Mouse (Mus musculus) megakaryocyte, embryonic 14.5 days (primary cell): ENCODE measurements around the gene Hsd3b7. TPM values are rescaled to one million over a fixed set of nuclear protein-coding genes. Genes with fewer than 3 reads are reported as not detected.

ENCODE experiments used
- H3K27me3 ChIP-seq: replicated peaks from 2 replicates; pipeline ENCODE3; 2012; ENCODE audit warnings: inconsistent platforms
- H3K36me3 ChIP-seq: replicated peaks from 2 replicates; pipeline ENCODE3; 2012; ENCODE audit warnings: low read length, inconsistent platforms, mixed read lengths
- H3K4me1 ChIP-seq: 2 replicates; pipeline ENCODE4 v1.6.1; 2012; ENCODE audit warnings: inconsistent platforms
- H3K4me3 ChIP-seq: replicated peaks from 2 replicates; pipeline ENCODE3; 2012; ENCODE audit warnings: moderate library complexity, mild to moderate bottlenecking, inconsistent platforms
- H3K9me3 ChIP-seq: 2 replicates; pipeline ENCODE4 v1.6.1; 2012; ENCODE audit warnings: inconsistent platforms
- FLI1 ChIP-seq: IDR thresholded peaks from 2 replicates; pipeline ENCODE4 v1.6.1; 2012; ENCODE audit warnings: low read length, inconsistent platforms, mixed read lengths
- GATA1 ChIP-seq: IDR thresholded peaks from 3 replicates; pipeline ENCODE4 v1.6.1; 2012; ENCODE audit warnings: mixed read lengths, low read length, inconsistent platforms, borderline replicate concordance
- polyA plus RNA-seq: library from polyadenylated mRNA; stranded (reverse); fragments of >175 nt; gene quantifications from 2 replicates; pipeline ENCODE4 v1.2.3, GENCODE M21; 2012; ENCODE audit warnings: low replicate concordance; ENCODE audit not compliant: insufficient read depth

Gene Hsd3b7
- polyA plus RNA-seq, 1 experiment: 53.3 TPM

GRCm38 (mm10) chr7:127799211-127799610, 1.2 kb upstream of the Hsd3b7 start:
- no peak for TF ChIP-seq FLI1
- TF ChIP-seq GATA1: no peak
- no peaks in the 10 kb centered on the region for H3K27me3 ChIP-seq
- H3K36me3 ChIP-seq: peaks cover 93% of the 10 kb centered on the region
- no peaks in the 10 kb centered on the region for H3K9me3 ChIP-seq
- peaks cover 42% of the 10 kb centered on the region for H3K4me1 ChIP-seq
- H3K4me3 ChIP-seq: no peak overlapping the region

- Histone ChIP-seq H3K4me1 (peaks cover 48% of the 10 kb centered on the region), H3K9me3 (no peaks in the 10 kb centered on the region), H3K36me3 (peaks cover 92% of the 10 kb centered on the region), H3K4me3 (no peak overlapping the region), H3K27me3 (no peaks in the 10 kb centered on the region)
- TF ChIP-seq GATA1: no peak
- no peak for TF ChIP-seq FLI1
Observed at GRCm38 (mm10) chr7:127799738-127800137, 666 bp upstream of the Hsd3b7 start.

GRCm38 (mm10) chr7:127801010-127801621, 712 bp downstream of the Hsd3b7 start:
- Histone ChIP-seq H3K4me1 (peaks cover 55% of the 10 kb centered on the region), H3K27me3 (no peaks in the 10 kb centered on the region), H3K9me3 (no peaks in the 10 kb centered on the region), H3K36me3 (peaks cover 79% of the 10 kb centered on the region), H3K4me3 (peak overlapping the region; percentile 94)
- TF ChIP-seq FLI1: no peak
- no peak for TF ChIP-seq GATA1

DNA sequence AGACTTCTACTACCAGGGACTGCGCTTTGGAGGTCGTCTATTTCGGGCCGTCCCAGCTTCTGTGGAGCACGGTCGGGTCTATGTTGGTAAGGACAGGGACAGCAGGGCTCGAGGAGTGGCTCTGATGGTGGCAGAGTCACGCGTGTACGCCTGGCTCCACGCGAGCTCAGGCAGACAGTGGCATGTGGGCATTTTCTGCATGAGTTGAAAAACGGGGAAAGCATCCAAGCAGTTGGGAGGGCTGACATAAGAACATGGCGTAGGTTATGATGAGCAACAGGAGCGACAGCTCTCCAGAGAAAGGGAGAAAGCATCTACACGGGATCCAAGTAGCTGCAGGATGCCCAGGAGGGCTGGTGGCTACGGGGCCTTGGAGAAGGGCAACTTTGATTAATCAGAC, 1.9 kb downstream of the Hsd3b7 start:
- peak overlapping the region; percentile 9 for H3K4me3 ChIP-seq
- TF ChIP-seq GATA1: no peak
- TF ChIP-seq FLI1: no peak
- peaks cover 64% of the 10 kb centered on the region for H3K4me1 ChIP-seq
- H3K9me3 ChIP-seq: no peaks in the 10 kb centered on the region
- peaks cover 67% of the 10 kb centered on the region for H3K36me3 ChIP-seq
- no peaks in the 10 kb centered on the region for H3K27me3 ChIP-seq

DNA sequence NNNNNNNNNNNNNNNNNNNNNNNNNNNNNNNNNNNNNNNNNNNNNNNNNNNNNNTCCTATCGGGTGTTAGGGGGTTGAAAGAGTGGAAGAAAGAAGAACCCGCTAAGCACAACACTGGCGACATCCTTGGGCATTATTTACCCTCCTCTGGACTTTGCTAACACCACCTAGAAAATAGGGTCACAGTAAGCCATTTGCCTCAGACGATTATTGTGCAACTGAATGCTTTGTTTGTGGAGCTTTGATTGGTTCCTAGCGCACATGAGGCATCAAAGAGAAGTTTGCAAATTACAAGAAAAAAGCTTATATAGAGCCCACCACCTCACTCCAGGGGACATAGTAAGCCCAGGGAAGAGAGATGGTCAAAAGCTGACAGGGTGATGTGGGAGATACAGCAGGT, 8.4 kb downstream of the Hsd3b7 start:
- Histone ChIP-seq H3K27me3 (no peaks in the 10 kb centered on the region), H3K9me3 (no peaks in the 10 kb centered on the region; the same call in 1 of the 2 replicates), H3K36me3 (peaks cover 7% of the 10 kb centered on the region), H3K4me3 (no peak overlapping the region), H3K4me1 (peaks cover 56% of the 10 kb centered on the region)
- no peak for TF ChIP-seq GATA1

DNA sequence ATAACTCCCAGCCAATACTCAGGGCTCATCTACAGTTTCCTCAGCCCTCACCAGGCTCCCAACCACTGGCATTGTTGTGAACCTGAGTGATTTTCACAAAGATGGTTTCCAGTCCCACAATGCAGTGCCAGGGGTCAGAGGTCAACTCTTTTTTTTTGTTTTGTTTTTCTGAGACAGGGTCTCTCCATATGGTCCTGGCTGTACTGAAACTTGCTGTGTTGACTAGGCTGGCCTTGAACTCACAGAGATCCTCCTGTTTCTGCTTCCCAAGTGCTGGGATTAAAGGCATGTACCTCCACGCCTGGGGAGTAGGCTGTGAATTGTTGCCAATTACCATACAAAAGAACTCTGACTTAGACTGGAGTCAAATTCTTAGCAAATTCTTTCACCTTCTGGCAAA, 9.4 kb downstream of the Hsd3b7 start:
- TF ChIP-seq FLI1: no peak
- TF ChIP-seq GATA1: no peak
- Histone ChIP-seq H3K4me1 (peaks cover 56% of the 10 kb centered on the region), H3K9me3 (no peaks in the 10 kb centered on the region; the same call in 1 of the 2 replicates), H3K27me3 (no peaks in the 10 kb centered on the region), H3K36me3 (no peaks in the 10 kb centered on the region), H3K4me3 (no peak overlapping the region)

DNA sequence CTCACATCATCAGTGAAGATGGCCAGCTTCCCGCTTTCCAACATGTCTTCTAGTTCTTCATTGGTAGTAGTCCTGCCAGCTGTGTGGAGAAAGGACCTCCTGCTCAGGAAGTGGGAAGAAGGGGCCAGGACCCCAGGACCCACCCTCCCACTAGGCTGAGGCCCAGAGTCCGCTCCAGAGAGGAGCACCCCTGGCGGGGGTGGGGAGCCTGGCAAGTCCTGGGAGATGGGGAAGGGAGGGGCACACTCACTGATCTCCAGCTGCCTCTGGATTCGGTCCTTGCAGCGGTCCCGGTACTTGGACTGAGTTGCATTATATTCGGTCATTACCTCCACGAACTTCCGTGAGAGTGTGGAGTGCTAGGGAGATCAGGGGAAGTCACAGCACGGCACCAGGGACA, 10.2 kb downstream of the Hsd3b7 start:
- no peaks in the 10 kb centered on the region; the same call in 1 of the 2 replicates for H3K9me3 ChIP-seq
- peaks cover 4% of the 10 kb centered on the region for H3K27me3 ChIP-seq
- peaks cover 56% of the 10 kb centered on the region for H3K4me1 ChIP-seq
- TF ChIP-seq FLI1 (no peak), GATA1 (no peak)
- H3K4me3 ChIP-seq: no peak overlapping the region
- no peaks in the 10 kb centered on the region for H3K36me3 ChIP-seq

DNA sequence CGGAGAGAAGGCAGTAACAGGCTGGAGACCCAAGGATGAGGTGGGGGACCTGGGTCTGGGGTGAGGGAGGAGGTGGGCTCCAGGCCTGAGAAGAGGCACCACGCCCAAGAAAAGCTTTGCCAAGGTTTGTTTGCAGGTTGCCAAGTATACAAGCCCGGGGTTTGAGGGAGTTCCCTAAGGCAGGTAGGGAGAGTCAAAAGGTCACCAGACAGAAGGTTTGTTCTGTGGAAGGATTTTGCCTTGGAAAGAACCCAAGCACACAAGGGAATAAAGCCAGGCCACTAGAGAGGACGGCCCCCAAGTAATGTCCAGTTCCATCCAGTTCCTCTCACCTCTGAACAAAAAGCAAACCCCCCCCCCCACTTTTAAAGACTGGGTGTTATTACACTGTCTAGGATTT, 10.8 kb downstream of the Hsd3b7 start:
- H3K9me3 ChIP-seq: no peaks in the 10 kb centered on the region; the same call in 1 of the 2 replicates

GRCm38 (mm10) chr7:127812292-127812691, 11.9 kb downstream of the Hsd3b7 start:
- Histone ChIP-seq H3K4me3 (no peak overlapping the region), H3K9me3 (no peaks in the 10 kb centered on the region; the same call in 1 of the 2 replicates), H3K36me3 (no peaks in the 10 kb centered on the region), H3K27me3 (peaks cover 4% of the 10 kb centered on the region), H3K4me1 (peaks cover 55% of the 10 kb centered on the region)
- TF ChIP-seq FLI1: no peak

More for the DNA sequence above, 10.8 kb downstream of the Hsd3b7 start:
- no peak overlapping the region for H3K4me3 ChIP-seq
- H3K27me3 ChIP-seq: peaks cover 4% of the 10 kb centered on the region
- H3K36me3 ChIP-seq: no peaks in the 10 kb centered on the region
- H3K4me1 ChIP-seq: peaks cover 60% of the 10 kb centered on the region
- no peak for TF ChIP-seq FLI1
- no peak for TF ChIP-seq GATA1

GRCm38 (mm10) chr7:127813821-127814220, 13.4 kb downstream of the Hsd3b7 start:
- peaks cover 49% of the 10 kb centered on the region for H3K4me1 ChIP-seq
- H3K27me3 ChIP-seq: peaks cover 6% of the 10 kb centered on the region
- no peak overlapping the region for H3K4me3 ChIP-seq
- no peaks in the 10 kb centered on the region for H3K36me3 ChIP-seq
- no peaks in the 10 kb centered on the region; the same call in 1 of the 2 replicates for H3K9me3 ChIP-seq
- TF ChIP-seq FLI1 (no peak), GATA1 (no peak)
